Mouse (Mus musculus) mesoderm, embryonic 11.5 days (tissue): Measurements from ENCODE around the gene Srpr.

Source experiments
- DNase-seq: peaks from one replicate; pipeline ENCODE4 v3.0.0-alpha.2; 2012; ENCODE audit warnings: low read depth, low spot score

Srpr gene

GRCm38 (mm10) chr9:35262418-35262817, 62.4 kb downstream of the Srpr start:
- no peak for DNase-seq

- no peak for DNase-seq
Measured at GRCm38 (mm10) chr9:35263431-35263830, 63.5 kb downstream of the Srpr start.

DNA sequence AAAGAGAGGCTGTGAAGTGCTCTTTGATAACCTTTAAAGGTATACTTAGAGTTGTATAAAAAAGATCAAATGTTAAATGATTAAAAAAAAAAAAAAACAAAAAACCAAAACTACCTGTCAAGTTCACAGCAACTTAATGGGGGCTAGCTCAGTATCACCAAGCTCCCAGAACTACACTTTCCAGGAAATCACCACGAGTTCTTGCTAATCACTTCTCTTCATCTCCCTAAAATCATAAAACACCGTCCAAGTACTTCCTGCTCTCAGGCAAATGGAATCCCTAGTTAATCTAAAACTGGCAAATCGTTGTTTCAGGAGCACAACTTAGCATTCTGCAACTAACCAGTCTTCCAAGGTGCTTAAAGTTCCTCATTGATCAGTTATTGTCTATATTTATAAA, 64.5 kb downstream of the Srpr start:
- no peak for DNase-seq

- DNase-seq: peak; percentile 94
Measured at GRCm38 (mm10) chr9:35267146-35267975, 67.4 kb downstream of the Srpr start, which contains the start of the genes Fam118b and Rpusd4. Fam118b (minus strand) TSS chr9:35267805. Rpusd4 (plus strand) TSS chr9:35267865.

DNA sequence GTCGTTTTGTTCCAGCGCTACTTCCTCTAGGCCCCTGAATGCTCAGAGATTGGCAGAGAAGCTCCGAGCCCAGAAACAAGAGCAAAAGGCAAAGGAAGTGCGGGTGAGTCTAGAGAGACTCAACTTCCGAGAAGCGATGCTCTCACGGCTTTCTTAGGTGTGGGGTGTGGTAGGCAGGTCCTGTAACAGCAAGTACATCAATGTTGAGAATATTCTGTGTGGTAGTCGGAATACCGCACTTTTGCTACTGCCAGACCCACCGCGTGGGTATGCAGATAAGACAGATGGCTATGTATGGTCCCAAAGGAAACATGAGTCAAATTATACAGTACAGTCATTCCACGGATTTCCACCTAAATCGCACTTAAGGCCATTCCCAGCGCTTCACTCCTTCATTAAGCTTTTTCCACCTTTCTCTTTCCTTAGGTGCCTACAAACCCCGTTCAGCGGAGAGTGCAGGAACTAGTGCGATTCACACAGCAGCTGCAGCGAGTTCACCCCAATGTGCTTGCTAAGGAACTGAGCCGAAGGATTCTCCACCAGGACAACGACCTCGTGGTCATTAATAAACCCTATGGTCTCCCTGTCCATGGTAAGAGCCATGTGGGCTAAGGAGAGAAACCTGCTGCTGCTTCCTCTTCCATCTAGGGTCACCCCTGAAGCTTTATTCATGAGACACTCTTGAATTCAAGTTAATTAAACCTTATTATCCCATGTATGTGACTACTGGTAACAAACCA, 68.2 kb downstream of the Srpr start:
- DNase-seq: no peak

- no peak for DNase-seq
Measured at GRCm38 (mm10) chr9:35277855-35278365, 77.9 kb downstream of the Srpr start.

- no peak for DNase-seq
Measured at GRCm38 (mm10) chr9:35278451-35278850, 78.5 kb downstream of the Srpr start.

- peak; percentile 85 for DNase-seq
Measured at GRCm38 (mm10) chr9:35282006-35282850, 82.3 kb downstream of the Srpr start.

GRCm38 (mm10) chr9:35282851-35283200, 82.9 kb downstream of the Srpr start:
- no peak for DNase-seq

DNA sequence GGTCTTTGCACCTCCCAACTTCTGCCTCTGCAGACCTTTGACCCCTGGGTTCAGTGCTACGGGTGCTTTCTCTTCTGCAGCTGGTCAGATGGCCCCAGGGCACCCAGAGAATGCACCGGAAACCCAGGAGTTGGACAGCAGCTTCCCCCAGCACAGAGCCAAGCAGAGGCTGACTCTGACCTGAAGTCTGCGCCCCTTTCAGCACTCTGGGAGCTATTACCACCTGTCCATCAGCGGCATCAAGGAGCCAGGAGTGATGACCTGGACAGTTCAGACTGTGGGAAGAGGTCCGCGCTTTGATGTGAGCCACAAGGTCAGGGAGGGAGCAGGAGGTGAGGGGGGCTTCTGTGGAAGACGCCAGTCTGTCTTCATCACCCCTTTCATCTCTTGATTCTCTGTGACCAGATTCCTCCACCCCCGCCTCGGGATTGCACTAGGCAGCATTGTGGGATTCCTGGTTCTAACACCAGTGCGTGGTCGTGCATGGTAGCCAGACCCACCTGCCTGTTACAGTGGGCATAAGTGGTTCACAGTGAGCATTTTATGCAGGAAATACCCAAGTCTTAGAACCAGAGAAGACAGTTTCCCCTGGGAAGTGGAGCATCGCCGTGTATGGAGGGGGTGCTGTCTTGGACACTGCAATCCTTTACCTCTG, 83.6 kb downstream of the Srpr start:
- peak; percentile 35 for DNase-seq

GRCm38 (mm10) chr9:35284351-35284750, 84.4 kb downstream of the Srpr start:
- no peak for DNase-seq

DNA sequence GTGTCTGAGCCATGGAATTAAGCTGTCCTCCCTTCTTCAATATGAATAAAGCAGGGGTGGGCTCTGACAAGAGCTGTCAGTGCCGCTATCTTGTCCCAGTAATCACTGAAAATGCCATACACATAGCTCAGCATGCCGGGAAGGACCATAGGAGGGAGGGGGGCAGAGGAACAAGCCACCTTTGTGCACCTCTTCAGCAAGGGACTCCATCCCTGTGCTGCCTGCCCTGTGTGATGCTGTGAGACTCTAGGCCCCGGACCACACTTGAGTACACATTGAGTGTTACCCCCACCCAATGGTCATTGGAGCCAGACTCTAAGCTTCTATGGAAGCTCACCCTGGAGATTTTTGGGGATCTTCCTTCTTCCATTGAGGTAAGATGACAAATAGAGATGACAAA, 86.4 kb downstream of the Srpr start:
- no peak for DNase-seq

DNA sequence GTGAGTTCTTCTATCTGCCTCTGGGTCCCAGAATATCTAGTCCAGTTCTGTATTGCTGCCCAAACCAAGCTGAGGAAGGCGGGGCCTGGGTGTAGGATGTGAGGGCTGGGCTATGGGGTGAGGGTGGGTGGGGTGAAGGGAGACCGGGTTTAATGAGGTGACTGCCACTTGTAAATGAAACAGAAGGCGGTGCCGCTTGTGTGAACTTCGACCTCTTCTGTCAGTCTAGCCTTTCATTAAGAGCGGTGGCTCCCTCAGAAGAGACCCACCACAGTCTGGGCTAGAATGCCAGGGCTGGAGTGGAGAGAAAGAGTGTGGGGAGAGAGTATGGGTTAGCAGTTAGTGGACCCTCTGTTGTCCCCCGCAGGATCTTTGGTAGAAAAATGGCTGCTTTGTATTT, 90.0 kb downstream of the Srpr start:
- peak; percentile 49 for DNase-seq

GRCm38 (mm10) chr9:35290417-35290816, 90.4 kb downstream of the Srpr start:
- no peak for DNase-seq

DNA sequence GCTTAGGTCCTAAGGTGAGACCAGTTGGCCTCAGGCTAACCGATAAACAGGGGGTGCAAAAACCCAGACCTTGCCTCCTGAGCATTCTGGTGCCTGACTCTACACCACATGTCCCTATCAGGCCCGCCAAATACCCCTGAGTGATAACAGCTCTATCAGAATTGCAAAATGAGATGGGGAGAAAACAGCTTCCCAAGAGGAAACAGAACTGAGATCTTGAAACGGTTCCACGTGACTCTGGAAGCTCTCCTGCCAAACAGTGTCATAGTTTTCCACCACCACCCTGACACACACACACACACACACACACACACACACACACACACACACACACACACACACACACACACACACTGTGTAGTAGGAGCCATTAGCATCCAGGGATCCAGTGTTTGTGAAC, 90.9 kb downstream of the Srpr start:
- DNase-seq: no peak

DNA sequence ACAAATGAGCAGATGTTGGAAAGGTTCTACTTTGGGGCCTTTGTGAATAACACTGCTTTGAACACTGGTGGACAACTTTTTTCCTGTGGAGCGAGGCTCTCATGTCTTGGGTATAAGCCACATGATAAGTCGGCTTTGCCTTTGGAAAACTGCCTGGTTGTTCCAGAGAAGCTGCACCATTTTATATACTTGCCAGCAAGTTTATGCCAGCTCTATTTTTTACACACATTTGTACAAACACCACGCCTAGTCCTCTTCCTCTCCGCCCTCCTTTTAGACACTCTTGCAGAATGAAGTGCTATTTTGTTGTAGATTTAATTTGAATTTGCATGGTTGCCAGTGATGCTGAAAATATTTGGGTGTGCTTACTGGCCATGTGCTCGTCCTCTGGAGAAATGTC, 93.5 kb downstream of the Srpr start:
- no peak for DNase-seq
